Mouse (Mus musculus): ENCODE measurements around the gene Skida1. TPM values are rescaled to one million over a fixed set of nuclear protein-coding genes. Genes with fewer than 3 reads are reported as not detected.
A peak's percentile ranks its signal among the peaks of the same experiment; 100 is the strongest.
"Not testable (repeated sequence)": the region's sequence is repeated elsewhere in the genome, so short reads cannot be mapped to it uniquely, and the experiment has no call there.

Skida1 gene
- 19.3 and 22.7 TPM in 2 replicates for polyA plus RNA-seq (2016; fragmentation: Nextera tagmentation; extraction: Ambion mirVana)

GRCm38 (mm10) chr2:18048453-18049075, at the start of gene Skida1:
Gene Skida1 (minus strand): TSS chr2:18049051.
- no peaks in the 10 kb centered on the region for H3K27me3 ChIP-seq (ENCODE audit: low read depth, poor library complexity, severe bottlenecking)
- peaks cover 45% of the 10 kb centered on the region for H3K4me1 ChIP-seq
- peak within 1 kb of the TSS; percentile 81 for H3K4me3 ChIP-seq
- under 1% methylated on average over 17 of the region's 17 CpGs for WGBS
- peaks cover 15% of the 10 kb centered on the region for H3K36me3 ChIP-seq
- peak within 1 kb of the TSS; percentile 100 for H3K27ac ChIP-seq (replicated peaks)
- peak; percentile 67 for DNase-seq (ENCODE audit: low spot score)
- no peaks in the 10 kb centered on the region for H3K9me3 ChIP-seq (replicated peaks)

- H3K9me3 ChIP-seq (replicated peaks), result no peaks in the 10 kb centered on the region; the same call in 1 of the 2 replicates
- 76% methylated on average over 2 of the region's 2 CpGs for WGBS
Measured at GRCm38 (mm10) chr2:18095804-18096203, 47.0 kb upstream of the Skida1 start.

GRCm38 (mm10) chr2:18094319-18094718, 45.5 kb upstream of the Skida1 start:
- no peak for DNase-seq (ENCODE audit: low spot score)
- no peaks in the 10 kb centered on the region for H3K27me3 ChIP-seq (ENCODE audit: low read depth, poor library complexity, severe bottlenecking)
- H3K4me3 ChIP-seq, result no peak overlapping the region
- no peak overlapping the region for H3K27ac ChIP-seq (replicated peaks)
- no peaks in the 10 kb centered on the region for H3K4me1 ChIP-seq
- H3K36me3 ChIP-seq, result peaks cover 87% of the 10 kb centered on the region
- no peaks in the 10 kb centered on the region for H3K9me3 ChIP-seq (replicated peaks)

More at GRCm38 (mm10) chr2:18095804-18096203, 47.0 kb upstream of the Skida1 start:
- H3K4me3 ChIP-seq, result no peak overlapping the region
- no peak overlapping the region for H3K27ac ChIP-seq (replicated peaks)
- no peaks in the 10 kb centered on the region for H3K4me1 ChIP-seq
- H3K27me3 ChIP-seq (ENCODE audit: low read depth, poor library complexity, severe bottlenecking), result no peaks in the 10 kb centered on the region
- peaks cover 87% of the 10 kb centered on the region for H3K36me3 ChIP-seq
- no peak for DNase-seq (ENCODE audit: low spot score)

- no peaks in the 10 kb centered on the region for H3K9me3 ChIP-seq (replicated peaks)
- H3K36me3 ChIP-seq, result peaks cover 87% of the 10 kb centered on the region
- WGBS, result 94% methylated on average over 1 of the region's 1 CpGs
- H3K4me3 ChIP-seq, result no peak overlapping the region
- DNase-seq (ENCODE audit: low spot score), result no peak
- no peak overlapping the region for H3K27ac ChIP-seq (replicated peaks)
- H3K27me3 ChIP-seq (ENCODE audit: low read depth, poor library complexity, severe bottlenecking), result no peaks in the 10 kb centered on the region
- no peaks in the 10 kb centered on the region for H3K4me1 ChIP-seq
Measured at GRCm38 (mm10) chr2:18093858-18094257, 45.0 kb upstream of the Skida1 start.

- H3K27me3 ChIP-seq (ENCODE audit: low read depth, poor library complexity, severe bottlenecking); H3K4me3 ChIP-seq; H3K4me1 ChIP-seq; DNase-seq (ENCODE audit: low spot score); H3K27ac ChIP-seq (replicated peaks); H3K9me3 ChIP-seq (replicated peaks): not testable (repeated sequence)
- H3K36me3 ChIP-seq, result peaks cover 98% of the 10 kb centered on the region
- WGBS, result 95% methylated on average over 3 of the region's 3 CpGs
Measured at GRCm38 (mm10) chr2:18087695-18088094, 38.8 kb upstream of the Skida1 start.

GRCm38 (mm10) chr2:18080182-18080860, 31.5 kb upstream of the Skida1 start:
- no peak overlapping the region for H3K27ac ChIP-seq (replicated peaks)
- no peaks in the 10 kb centered on the region for H3K9me3 ChIP-seq (replicated peaks)
- no peak overlapping the region for H3K4me3 ChIP-seq
- no peaks in the 10 kb centered on the region for H3K4me1 ChIP-seq
- H3K27me3 ChIP-seq (ENCODE audit: low read depth, poor library complexity, severe bottlenecking), result no peaks in the 10 kb centered on the region
- H3K36me3 ChIP-seq, result peaks cover 85% of the 10 kb centered on the region
- WGBS, result 92% methylated on average over 2 of the region's 2 CpGs
- no peak for DNase-seq (ENCODE audit: low spot score)

GRCm38 (mm10) chr2:18071947-18072346, 23.1 kb upstream of the Skida1 start:
- over 99% methylated on average over 2 of the region's 2 CpGs for WGBS
- Histone ChIP-seq H3K27ac (replicated peaks) (no peak overlapping the region), H3K36me3 (peaks cover 71% of the 10 kb centered on the region), H3K9me3 (replicated peaks) (no peaks in the 10 kb centered on the region), H3K27me3 (ENCODE audit: low read depth, poor library complexity, severe bottlenecking) (no peaks in the 10 kb centered on the region), H3K4me1 (peaks cover 3% of the 10 kb centered on the region; the same call in 1 of the 2 replicates), H3K4me3 (no peak overlapping the region)
- DNase-seq (ENCODE audit: low spot score), result no peak

- H3K4me3 ChIP-seq, result no peak overlapping the region
- WGBS, result 81% methylated on average over 4 of the region's 4 CpGs
- no peak overlapping the region for H3K27ac ChIP-seq (replicated peaks)
- H3K4me1 ChIP-seq, result peaks cover 25% of the 10 kb centered on the region
- H3K27me3 ChIP-seq (ENCODE audit: low read depth, poor library complexity, severe bottlenecking), result no peaks in the 10 kb centered on the region
- no peak for DNase-seq (ENCODE audit: low spot score)
- no peaks in the 10 kb centered on the region for H3K9me3 ChIP-seq (replicated peaks)
- peaks cover 37% of the 10 kb centered on the region for H3K36me3 ChIP-seq
Measured at GRCm38 (mm10) chr2:18068071-18068796, 19.4 kb upstream of the Skida1 start.

- no peak for DNase-seq (ENCODE audit: low spot score)
- Histone ChIP-seq H3K4me1 (peaks cover 42% of the 10 kb centered on the region), H3K27me3 (ENCODE audit: low read depth, poor library complexity, severe bottlenecking) (no peaks in the 10 kb centered on the region), H3K27ac (replicated peaks) (no peak overlapping the region), H3K9me3 (replicated peaks) (no peaks in the 10 kb centered on the region), H3K36me3 (peaks cover 19% of the 10 kb centered on the region), H3K4me3 (peak overlapping the region; percentile 94; the same call in 1 of the 2 replicates)
Measured at GRCm38 (mm10) chr2:18066436-18066835, 17.6 kb upstream of the Skida1 start.

- DNase-seq (ENCODE audit: low spot score), result no peak
- Histone ChIP-seq H3K27ac (replicated peaks) (peak overlapping the region; percentile 100), H3K9me3 (replicated peaks) (no peaks in the 10 kb centered on the region), H3K27me3 (ENCODE audit: low read depth, poor library complexity, severe bottlenecking) (no peaks in the 10 kb centered on the region), H3K4me3 (peak overlapping the region; percentile 94), H3K4me1 (peaks cover 50% of the 10 kb centered on the region), H3K36me3 (peaks cover 14% of the 10 kb centered on the region)
- 8% methylated on average over 6 of the region's 6 CpGs for WGBS
Measured at GRCm38 (mm10) chr2:18065708-18066030, 16.8 kb upstream of the Skida1 start.

GRCm38 (mm10) chr2:18064941-18065707, 16.3 kb upstream of the Skida1 start:
- H3K4me1 ChIP-seq, result peaks cover 55% of the 10 kb centered on the region

GRCm38 (mm10) chr2:18064356-18064858, 15.6 kb upstream of the Skida1 start:
- H3K4me3 ChIP-seq, result peak overlapping the region; percentile 94
- H3K27me3 ChIP-seq (ENCODE audit: low read depth, poor library complexity, severe bottlenecking), result no peaks in the 10 kb centered on the region
- peaks cover 12% of the 10 kb centered on the region for H3K36me3 ChIP-seq
- H3K4me1 ChIP-seq, result peaks cover 62% of the 10 kb centered on the region
- H3K9me3 ChIP-seq (replicated peaks), result no peaks in the 10 kb centered on the region
- peak overlapping the region; percentile 100 for H3K27ac ChIP-seq (replicated peaks)
- WGBS, result under 1% methylated on average over 55 of the region's 58 CpGs
- DNase-seq (ENCODE audit: low spot score), result peak; percentile 94

More at GRCm38 (mm10) chr2:18064941-18065707, 16.3 kb upstream of the Skida1 start:
- H3K27ac ChIP-seq (replicated peaks), result peak overlapping the region; percentile 100
- 2% methylated on average over 63 of the region's 85 CpGs for WGBS
- peak; percentile 84 for DNase-seq (ENCODE audit: low spot score)
- H3K9me3 ChIP-seq (replicated peaks), result no peaks in the 10 kb centered on the region
- H3K36me3 ChIP-seq, result peaks cover 14% of the 10 kb centered on the region
- H3K4me3 ChIP-seq, result peak overlapping the region; percentile 94
- H3K27me3 ChIP-seq (ENCODE audit: low read depth, poor library complexity, severe bottlenecking), result no peaks in the 10 kb centered on the region

Measured in midbrain, embryonic 10.5 days (tissue).